Mouse (Mus musculus) small intestine, adult 2 months (tissue): ENCODE results near the gene Tjp1. TPM values are rescaled to one million over a fixed set of nuclear protein-coding genes. Genes with fewer than 3 reads are reported as not detected.

Source experiments
- H3K27ac ChIP-seq: fragments of 200-500 bp; 2 replicates; pipeline ENCODE4 v1.5.1; 2012; ENCODE audit warnings: low read depth, low read length, control low read depth, inconsistent platforms; ENCODE audit not compliant: insufficient read depth
- H3K27me3 ChIP-seq: fragments of 200-500 bp; 2 replicates; pipeline ENCODE4 v1.6.1; 2012; ENCODE audit warnings: mild to moderate bottlenecking, moderate library complexity, low read length, inconsistent platforms; ENCODE audit not compliant: control insufficient read depth, insufficient read depth
- H3K36me3 ChIP-seq: fragments of 200-500 bp; 2 replicates; pipeline ENCODE4 v1.6.1; 2012; ENCODE audit warnings: mild to moderate bottlenecking, low read length, control low read depth, inconsistent platforms; ENCODE audit not compliant: control insufficient read depth, insufficient read depth
- H3K4me1 ChIP-seq: fragments of 200-500 bp; 2 replicates; pipeline ENCODE4 v1.6.1; 2012; ENCODE audit warnings: low read length, inconsistent platforms, mixed read lengths; ENCODE audit not compliant: control insufficient read depth, insufficient read depth, insufficient read length
- H3K4me3 ChIP-seq: fragments of 200-500 bp; 2 replicates; pipeline ENCODE4 v1.5.1; 2012; ENCODE audit warnings: low read depth, mild to moderate bottlenecking, control low read depth, inconsistent platforms, low read length, moderate library complexity
- CTCF ChIP-seq: fragments of 200-500 bp; IDR thresholded peaks from 2 replicates; pipeline ENCODE4 v1.5.1; 2012; ENCODE audit warnings: low read depth, mild to moderate bottlenecking, control low read depth, inconsistent platforms, low read length, moderate library complexity, mixed read lengths; ENCODE audit not compliant: insufficient replicate concordance, insufficient read length; ENCODE audit errors: extremely low read depth
- POLR2A ChIP-seq: fragments of 200-500 bp; IDR thresholded peaks from 2 replicates; pipeline ENCODE4 v1.6.1; 2012; ENCODE audit warnings: low read depth, mild to moderate bottlenecking, control low read depth, inconsistent platforms, low read length, moderate library complexity
- WGBS: fragments of 180-500 bp; shearing (Covaris S2); methylation state at CpG from one replicate; pipeline ENCODE4 v1.1.7; 2018; 5-methylcytosine and 5-hydroxymethylcytosine counted together
- polyA plus RNA-seq: library from polyadenylated mRNA; depleted of rRNA; stranded (reverse); fragments of >200 nt; gene quantifications from 2 replicates; pipeline ENCODE4 v1.2.3, GENCODE M21; 2012

The Tjp1 gene
- polyA plus RNA-seq, 1 experiment = 13.2 TPM

DNA sequence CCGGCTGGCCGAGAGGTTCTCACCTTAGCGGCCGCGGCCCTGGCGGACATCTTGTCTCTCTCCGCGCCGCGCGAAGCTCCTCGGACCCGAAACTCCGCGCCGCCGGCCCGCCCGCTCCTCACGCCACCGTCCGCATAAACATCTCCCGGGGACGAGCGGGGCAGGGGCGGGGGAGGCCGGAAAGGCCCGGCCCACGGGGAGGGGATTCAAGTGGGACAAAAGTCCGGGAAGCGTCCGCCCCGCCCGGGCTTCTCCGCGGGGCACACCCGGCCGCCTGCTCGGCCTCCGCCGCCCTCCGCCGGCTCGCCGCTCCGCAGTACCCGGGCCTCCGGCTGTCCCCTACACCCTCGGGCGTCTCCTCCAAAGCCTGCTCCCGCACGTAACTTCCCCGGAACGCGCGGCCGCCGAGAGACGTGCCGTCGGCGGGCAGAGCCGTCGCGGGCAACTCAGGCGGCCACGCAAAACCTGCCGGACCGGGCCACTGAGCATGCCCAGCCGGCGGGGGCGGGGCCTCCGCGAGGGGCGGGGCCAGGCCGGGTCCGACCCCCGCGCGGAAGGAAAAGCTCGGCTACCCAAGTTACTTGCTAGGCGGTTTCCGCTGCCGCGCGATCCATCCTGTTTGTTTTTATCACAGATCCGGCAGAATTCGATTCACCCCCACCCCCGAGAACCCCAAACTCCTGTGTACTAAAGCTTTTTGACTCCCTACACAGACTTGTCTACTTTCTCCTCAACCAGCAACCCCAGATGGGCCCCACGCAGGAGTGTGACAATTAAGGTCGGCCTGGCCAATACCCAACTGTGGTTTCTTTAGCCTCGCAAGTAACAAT is 156.6 kb downstream of the Tjp1 start:
- peak overlapping the region; percentile 90 for H3K4me3 ChIP-seq

DNA sequence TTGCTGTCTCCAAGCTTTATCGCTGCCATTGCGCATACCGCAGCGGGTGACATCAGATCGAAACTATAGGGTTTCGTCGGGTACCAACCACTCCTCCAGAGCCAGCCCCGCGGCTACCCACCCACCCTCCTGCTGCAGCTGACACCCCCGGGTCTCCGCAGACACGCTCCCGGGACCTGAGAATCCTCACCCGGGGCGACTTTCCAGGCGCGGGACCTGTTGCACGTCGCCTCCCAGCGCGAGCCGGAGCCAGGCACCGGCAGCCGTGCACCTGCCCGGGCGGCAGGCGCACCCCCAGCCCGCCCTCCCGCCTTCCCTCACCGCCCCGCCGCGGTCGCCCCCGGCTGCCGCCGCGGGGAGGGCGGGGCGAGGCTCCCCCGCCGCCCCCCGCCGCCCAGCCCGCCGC is 157.2 kb downstream of the Tjp1 start:
- Histone ChIP-seq H3K27ac (peak overlapping the region; percentile 43; the same call in 1 of the 2 replicates), H3K4me1 (peaks cover 11% of the 10 kb centered on the region), H3K27me3 (no peaks in the 10 kb centered on the region), H3K36me3 (no peaks in the 10 kb centered on the region), H3K4me3 (peak overlapping the region; percentile 90)
- TF ChIP-seq POLR2A (no peak), CTCF (no peak)
- WGBS = under 1% methylated on average over 36 of the region's 46 CpGs

More for the DNA sequence above, 156.6 kb downstream of the Tjp1 start:
- no peaks in the 10 kb centered on the region for H3K36me3 ChIP-seq
- TF ChIP-seq CTCF (no peak), POLR2A (peak; percentile 76)
- peaks cover 9% of the 10 kb centered on the region for H3K4me1 ChIP-seq
- WGBS = under 1% methylated on average over 92 of the region's 92 CpGs
- H3K27me3 ChIP-seq = no peaks in the 10 kb centered on the region
- H3K27ac ChIP-seq = peak overlapping the region; percentile 89

DNA sequence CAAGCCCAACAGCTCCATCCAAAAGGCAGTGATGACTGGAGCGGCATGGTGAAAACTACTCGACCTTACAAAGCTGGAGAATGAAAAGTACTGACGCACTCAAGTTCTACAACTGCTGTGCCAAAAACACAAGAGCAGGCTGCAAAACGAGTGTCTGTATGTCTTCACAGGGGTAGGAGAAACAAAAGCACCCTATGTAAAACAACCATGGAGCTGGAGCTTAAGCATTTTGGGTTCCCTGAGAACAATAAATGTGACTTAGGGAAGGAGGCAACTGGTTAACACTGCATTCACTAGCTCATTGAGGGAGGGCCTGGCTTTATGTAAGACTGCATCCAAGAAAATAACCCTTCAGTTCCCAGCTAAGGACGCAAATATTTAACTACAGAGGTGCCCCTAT is 158.5 kb downstream of the Tjp1 start:
- peak overlapping the region; percentile 14 for H3K27ac ChIP-seq

DNA sequence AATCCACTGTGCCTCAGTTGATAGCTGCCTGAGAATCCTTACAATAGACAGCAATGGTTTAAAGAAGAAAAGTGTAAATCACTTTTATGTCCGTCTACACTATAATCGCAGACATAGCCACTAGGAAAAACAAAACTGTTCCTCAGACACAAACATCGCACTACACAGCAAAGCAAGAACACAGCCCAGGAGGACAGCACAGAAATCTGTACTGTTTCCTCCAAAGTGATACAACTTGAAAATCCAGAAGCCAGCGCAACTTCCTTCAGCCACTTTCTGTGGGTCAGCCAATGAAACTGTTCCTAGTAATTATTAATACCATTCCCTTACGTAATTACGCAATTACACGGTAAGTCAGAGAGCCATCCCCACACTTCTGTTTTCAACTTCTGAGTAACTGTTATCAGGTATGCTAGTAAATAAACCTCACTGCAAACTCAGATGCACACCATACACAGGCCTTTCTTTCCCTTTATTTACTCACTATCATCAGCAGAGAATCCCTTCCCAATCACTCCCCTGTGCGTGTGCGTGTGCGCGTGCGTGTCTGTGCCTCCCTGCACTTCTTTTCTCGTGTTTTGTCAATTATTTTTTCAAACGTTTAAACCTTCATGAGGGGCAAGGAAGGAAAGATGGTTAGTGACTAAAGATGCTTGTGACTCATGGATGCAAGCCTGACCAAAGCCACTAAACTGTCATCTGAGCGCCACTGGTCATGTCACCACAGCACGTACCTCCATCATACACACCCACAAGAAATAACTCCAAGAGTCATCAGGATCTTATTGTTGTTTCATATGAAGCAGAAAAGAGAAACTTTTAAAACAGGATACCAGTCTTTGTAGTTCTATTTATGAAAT is 160.0 kb downstream of the Tjp1 start:
- Histone ChIP-seq H3K27me3 (no peaks in the 10 kb centered on the region), H3K4me1 (peaks cover 13% of the 10 kb centered on the region), H3K27ac (no peak overlapping the region), H3K4me3 (no peak overlapping the region), H3K36me3 (no peaks in the 10 kb centered on the region)
- WGBS = 65% methylated on average over 16 of the region's 16 CpGs
- TF ChIP-seq POLR2A (no peak), CTCF (no peak)

More for the DNA sequence above, 158.5 kb downstream of the Tjp1 start:
- Histone ChIP-seq H3K4me3 (no peak overlapping the region; the same call in 1 of the 2 replicates), H3K27me3 (no peaks in the 10 kb centered on the region), H3K36me3 (no peaks in the 10 kb centered on the region), H3K4me1 (peaks cover 13% of the 10 kb centered on the region)
- WGBS = 17% methylated on average over 5 of the region's 5 CpGs
- TF ChIP-seq CTCF = no peak
- TF ChIP-seq POLR2A = no peak

DNA sequence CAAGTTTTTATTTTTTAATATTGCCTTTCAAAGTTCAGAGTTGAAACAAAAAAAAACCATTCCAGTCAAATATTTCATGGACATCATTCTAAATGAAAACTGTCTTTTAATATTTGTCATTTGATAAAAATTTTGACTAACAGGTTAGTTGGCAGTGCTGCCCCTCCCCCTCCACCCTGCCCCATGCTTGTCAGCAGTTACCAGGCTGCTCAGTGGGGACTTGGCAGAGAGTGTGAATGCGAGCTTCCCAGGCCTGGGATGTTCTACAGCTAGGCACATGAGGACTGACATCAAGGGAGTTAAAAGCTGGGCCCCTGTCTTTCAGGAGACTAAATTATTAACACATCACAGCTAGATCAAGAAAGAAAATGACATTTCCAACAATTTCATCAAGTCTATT is 161.4 kb downstream of the Tjp1 start:
- Histone ChIP-seq H3K4me3 (no peak overlapping the region), H3K36me3 (no peaks in the 10 kb centered on the region), H3K27me3 (no peaks in the 10 kb centered on the region), H3K4me1 (peaks cover 9% of the 10 kb centered on the region), H3K27ac (no peak overlapping the region)
- TF ChIP-seq POLR2A = no peak
- TF ChIP-seq CTCF = no peak
- WGBS = 50% methylated on average over 1 of the region's 1 CpGs

DNA sequence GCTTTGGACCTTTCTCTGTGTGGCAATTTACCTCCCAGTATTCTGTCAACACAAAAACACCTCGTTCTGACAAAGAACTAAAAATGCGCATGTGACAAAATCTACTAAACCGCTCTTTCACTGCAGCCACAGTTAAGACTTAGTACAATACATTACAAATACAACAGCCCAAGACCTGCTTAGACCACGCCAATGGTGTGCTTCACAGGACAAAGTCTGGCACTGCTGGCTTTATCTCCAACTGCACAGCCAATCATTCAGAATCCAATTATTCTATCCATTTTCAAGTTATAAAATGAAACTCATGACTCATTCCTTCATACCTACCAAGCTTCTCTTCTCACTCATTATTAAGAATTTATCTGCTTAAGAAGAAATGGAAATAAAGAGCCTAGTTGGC is 162.0 kb downstream of the Tjp1 start:
- peaks cover 9% of the 10 kb centered on the region for H3K4me1 ChIP-seq
- TF ChIP-seq CTCF = no peak
- no peak for TF ChIP-seq POLR2A
- no peak overlapping the region for H3K27ac ChIP-seq
- no peaks in the 10 kb centered on the region for H3K36me3 ChIP-seq
- H3K4me3 ChIP-seq = no peak overlapping the region
- whole genome bisulfite sequencing = 70% methylated on average over 4 of the region's 4 CpGs
- H3K27me3 ChIP-seq = no peaks in the 10 kb centered on the region

DNA sequence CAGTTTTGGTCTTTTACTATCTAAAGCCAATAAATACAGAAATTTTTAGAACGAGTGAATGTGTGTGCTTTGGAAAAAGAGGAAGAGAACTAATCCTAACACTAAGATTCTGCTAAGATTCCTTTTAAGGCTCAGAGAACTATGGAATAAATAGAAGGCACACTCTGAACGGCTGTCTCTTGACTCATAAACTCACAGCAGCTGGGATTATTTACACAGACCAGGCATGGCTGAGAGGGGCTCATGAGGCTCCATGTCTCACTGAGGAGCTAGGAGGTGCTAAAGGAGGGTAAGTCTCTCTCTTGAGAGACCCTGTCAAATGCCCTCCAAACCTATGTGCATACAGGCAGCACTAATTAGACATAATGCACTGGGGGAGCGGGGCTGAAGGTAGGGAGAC is 167.3 kb downstream of the Tjp1 start:
- peaks cover 12% of the 10 kb centered on the region; the same call in 1 of the 2 replicates for H3K4me1 ChIP-seq
- H3K36me3 ChIP-seq = no peaks in the 10 kb centered on the region
- H3K27me3 ChIP-seq = no peaks in the 10 kb centered on the region
- WGBS = 51% methylated on average over 3 of the region's 3 CpGs
- no peak overlapping the region for H3K27ac ChIP-seq
- TF ChIP-seq POLR2A = no peak
- TF ChIP-seq CTCF = no peak
- no peak overlapping the region for H3K4me3 ChIP-seq
